Mouse (Mus musculus): ENCODE data around the gene Drp2. TPM values are rescaled to one million over a fixed set of nuclear protein-coding genes. Genes with fewer than 3 reads are reported as not detected.

Gene Drp2
- polyA plus RNA-seq, 1 experiment: 49.8 TPM

GRCm38 (mm10) chrX:134500651-134501050, 96.3 kb downstream of the Drp2 start:
- TF ChIP-seq CTCF (IDR thresholded peaks at IDR 0.05; ENCODE audit: extremely low read depth, insufficient read depth, low read length) (no peak), POLR2A (IDR thresholded peaks at IDR 0.05; ENCODE audit: extremely low read depth, insufficient read depth, low read length) (no peak)
- Histone ChIP-seq H3K4me3 (ENCODE audit: insufficient read depth, low read length) (no peak overlapping the region), H3K4me1 (ENCODE audit: control insufficient read depth, insufficient read depth, low read length) (no peaks in the 10 kb centered on the region), H3K27ac (ENCODE audit: insufficient read depth, low read length) (no peak overlapping the region)

Other genes with a start within 250 kb of the Drp2 start
- gene Xkrx, start 242.5 kb upstream of the Drp2 start, polyA plus RNA-seq (2012; rRNA removed): 1.7 and 2.6 TPM in 2 replicates
- gene Arl13a, start 217.1 kb upstream of the Drp2 start, polyA plus RNA-seq (2012; rRNA removed): not detected in 2 replicates
- 0.06 and 0.38 TPM in 2 replicates for gene Nox1, start 182.6 kb upstream of the Drp2 start, polyA plus RNA-seq (2012; rRNA removed)
- gene Trmt2b, start 127.6 kb upstream of the Drp2 start, polyA plus RNA-seq (2012; rRNA removed): 8.7 and 9.8 TPM in 2 replicates
- gene Tmem35a, start 109.3 kb upstream of the Drp2 start, polyA plus RNA-seq (2012; rRNA removed): 40.7 and 43.7 TPM in 2 replicates
- gene Cenpi, start 96.5 kb upstream of the Drp2 start, polyA plus RNA-seq (2012; rRNA removed): 0.44 and 0.48 TPM in 2 replicates
- 0.13 TPM in 1 of 2 replicates, not detected in the other for gene Taf7l, start 71.9 kb downstream of the Drp2 start, polyA plus RNA-seq (2012; rRNA removed)
- 14.8 and 17.0 TPM in 2 replicates for gene Timm8a1, start 137.3 kb downstream of the Drp2 start, polyA plus RNA-seq (2012; rRNA removed)
- gene Btk, start 179.0 kb downstream of the Drp2 start, polyA plus RNA-seq (2012; rRNA removed): 0.94 and 1.5 TPM in 2 replicates
- gene Rpl36a, start 181.1 kb downstream of the Drp2 start, polyA plus RNA-seq (2012; rRNA removed): 541 and 586 TPM in 2 replicates
- 6.6 and 7.6 TPM in 2 replicates for gene Gla, start 196.6 kb downstream of the Drp2 start, polyA plus RNA-seq (2012; rRNA removed)
- gene Hnrnph2, start 196.6 kb downstream of the Drp2 start, polyA plus RNA-seq (2012; rRNA removed): 109 and 114 TPM in 2 replicates

Measured in cortical plate, adult 2 months (tissue).